Mouse (Mus musculus) limb, embryonic 10.5 days (tissue): Measurements from ENCODE around the gene Fbxo39. TPM values are rescaled to one million over a fixed set of nuclear protein-coding genes. Genes with fewer than 3 reads are reported as not detected.

Experiments
- DNase-seq: peaks from one replicate; pipeline ENCODE4 v3.0.0-alpha.2; 2017; ENCODE audit warnings: low spot score
- H3K27ac ChIP-seq: fragments of 300-500 bp; sonication (generic); 2 replicates; pipeline ENCODE4 v1.5.1; 2016; ENCODE audit warnings: mild to moderate bottlenecking
- H3K27me3 ChIP-seq: fragments of 300-500 bp; sonication (generic); 2 replicates; pipeline ENCODE4 v1.6.1; 2016; ENCODE audit warnings: low read depth, mild to moderate bottlenecking; ENCODE audit not compliant: poor library complexity, severe bottlenecking
- H3K36me3 ChIP-seq: fragments of 300-500 bp; sonication (generic); 2 replicates; pipeline ENCODE4 v1.6.1; 2016; ENCODE audit warnings: mild to moderate bottlenecking, moderate library complexity
- H3K4me1 ChIP-seq: fragments of 300-500 bp; sonication (generic); 2 replicates; pipeline ENCODE4 v1.6.1; 2016
- H3K4me3 ChIP-seq: fragments of 300-500 bp; sonication (generic); 2 replicates; pipeline ENCODE4 v1.5.1; 2016; ENCODE audit warnings: mild to moderate bottlenecking, moderate library complexity
- H3K9me3 ChIP-seq: fragments of 300-500 bp; sonication (generic); replicated peaks from 2 replicates; pipeline ENCODE4 v1.6.1; 2016; ENCODE audit warnings: mild to moderate bottlenecking
- WGBS: fragments of 180-500 bp; shearing (Covaris S2); methylation state at CpG from one replicate; pipeline ENCODE4 v1.1.7; 2016; 5-methylcytosine and 5-hydroxymethylcytosine counted together
- polyA plus RNA-seq: library from polyadenylated mRNA; unstranded; fragments of >200 nt; fragmentation: Nextera tagmentation; extraction: Ambion mirVana; gene quantifications from 2 replicates; pipeline ENCODE4 v1.2.1, GENCODE M21; 2016

The Fbxo39 gene
- not detected in 2 replicates for polyA plus RNA-seq

- Histone ChIP-seq H3K4me1 (peaks cover 4% of the 10 kb centered on the region), H3K36me3 (no peaks in the 10 kb centered on the region), H3K27ac (no peak within 1 kb of the TSS), H3K4me3 (peak within 1 kb of the TSS; percentile 45), H3K27me3 (peaks cover 40% of the 10 kb centered on the region), H3K9me3 (no peaks in the 10 kb centered on the region)
- WGBS: 11% methylated on average over 41 of the region's 42 CpGs
- DNase-seq: peak; percentile 35
Observed at GRCm38 (mm10) chr11:72314151-72314895, at the start of gene Fbxo39. Gene Fbxo39, plus strand, starts transcription at chr11:72314444.

GRCm38 (mm10) chr11:72265483-72265882 lies 48.8 kb upstream of the Fbxo39 start:
- Histone ChIP-seq H3K9me3 (no peaks in the 10 kb centered on the region), H3K4me1 (peaks cover 20% of the 10 kb centered on the region), H3K27ac (no peak overlapping the region), H3K27me3 (peaks cover 65% of the 10 kb centered on the region), H3K4me3 (peak overlapping the region; percentile 52), H3K36me3 (no peaks in the 10 kb centered on the region)
- peak; percentile 31 for DNase-seq
- 9% methylated on average over 11 of the region's 11 CpGs for WGBS

GRCm38 (mm10) chr11:72266207-72266959 lies 47.9 kb upstream of the Fbxo39 start:
- 2% methylated on average over 46 of the region's 46 CpGs for WGBS
- Histone ChIP-seq H3K4me1 (peaks cover 20% of the 10 kb centered on the region), H3K9me3 (no peaks in the 10 kb centered on the region), H3K27ac (no peak overlapping the region), H3K27me3 (peaks cover 65% of the 10 kb centered on the region), H3K36me3 (no peaks in the 10 kb centered on the region), H3K4me3 (peak overlapping the region; percentile 52)
- DNase-seq: peak; percentile 67

GRCm38 (mm10) chr11:72266960-72267560 lies 47.2 kb upstream of the Fbxo39 start, which contains the start of gene Slc13a5:
Gene Slc13a5, minus strand, starts transcription at chr11:72267222.
- Histone ChIP-seq H3K9me3 (no peaks in the 10 kb centered on the region), H3K36me3 (no peaks in the 10 kb centered on the region), H3K4me3 (peak within 1 kb of the TSS; percentile 52), H3K4me1 (peaks cover 20% of the 10 kb centered on the region), H3K27ac (no peak within 1 kb of the TSS), H3K27me3 (peaks cover 65% of the 10 kb centered on the region)
- peak; percentile 53 for DNase-seq
- 3% methylated on average over 36 of the region's 36 CpGs for WGBS

GRCm38 (mm10) chr11:72271761-72272160 lies 42.5 kb upstream of the Fbxo39 start:
- no peak for DNase-seq
- Histone ChIP-seq H3K27me3 (peaks cover 25% of the 10 kb centered on the region), H3K4me3 (no peak overlapping the region), H3K4me1 (peaks cover 5% of the 10 kb centered on the region), H3K27ac (no peak overlapping the region), H3K36me3 (no peaks in the 10 kb centered on the region), H3K9me3 (no peaks in the 10 kb centered on the region)
- 51% methylated on average over 1 of the region's 1 CpGs for WGBS

GRCm38 (mm10) chr11:72273341-72273740 lies 40.9 kb upstream of the Fbxo39 start:
- H3K4me1 ChIP-seq: no peaks in the 10 kb centered on the region
- H3K36me3 ChIP-seq: no peaks in the 10 kb centered on the region
- H3K27ac ChIP-seq: no peak overlapping the region
- DNase-seq: no peak
- peaks cover 9% of the 10 kb centered on the region for H3K27me3 ChIP-seq
- no peaks in the 10 kb centered on the region for H3K9me3 ChIP-seq
- H3K4me3 ChIP-seq: no peak overlapping the region
- WGBS: 70% methylated on average over 3 of the region's 3 CpGs

GRCm38 (mm10) chr11:72281143-72281851 lies 32.9 kb upstream of the Fbxo39 start:
- H3K4me1 ChIP-seq: no peaks in the 10 kb centered on the region
- WGBS: 90% methylated on average over 5 of the region's 5 CpGs
- H3K27ac ChIP-seq: no peak overlapping the region
- no peak for DNase-seq
- no peak overlapping the region for H3K4me3 ChIP-seq
- H3K27me3 ChIP-seq: no peaks in the 10 kb centered on the region
- H3K9me3 ChIP-seq: no peaks in the 10 kb centered on the region
- no peaks in the 10 kb centered on the region for H3K36me3 ChIP-seq

- H3K9me3 ChIP-seq: no peaks in the 10 kb centered on the region
- no peaks in the 10 kb centered on the region for H3K36me3 ChIP-seq
- no peaks in the 10 kb centered on the region for H3K4me1 ChIP-seq
- no peak for DNase-seq
- no peaks in the 10 kb centered on the region for H3K27me3 ChIP-seq
- H3K27ac ChIP-seq: no peak overlapping the region
- H3K4me3 ChIP-seq: no peak overlapping the region
- WGBS: 85% methylated on average over 5 of the region's 5 CpGs
Observed at GRCm38 (mm10) chr11:72281852-72282400, 32.3 kb upstream of the Fbxo39 start.

GRCm38 (mm10) chr11:72283486-72284224 lies 30.6 kb upstream of the Fbxo39 start:
- WGBS: 92% methylated on average over 16 of the region's 16 CpGs
- H3K36me3 ChIP-seq: no peaks in the 10 kb centered on the region
- no peaks in the 10 kb centered on the region for H3K9me3 ChIP-seq
- H3K4me3 ChIP-seq: no peak overlapping the region
- no peak overlapping the region for H3K27ac ChIP-seq
- H3K4me1 ChIP-seq: no peaks in the 10 kb centered on the region
- DNase-seq: no peak
- H3K27me3 ChIP-seq: no peaks in the 10 kb centered on the region

- Histone ChIP-seq H3K27ac (no peak overlapping the region), H3K27me3 (no peaks in the 10 kb centered on the region), H3K9me3 (no peaks in the 10 kb centered on the region), H3K36me3 (no peaks in the 10 kb centered on the region), H3K4me3 (no peak overlapping the region), H3K4me1 (no peaks in the 10 kb centered on the region)
- 87% methylated on average over 14 of the region's 14 CpGs for WGBS
- no peak for DNase-seq
Observed at GRCm38 (mm10) chr11:72284532-72285182, 29.6 kb upstream of the Fbxo39 start.

GRCm38 (mm10) chr11:72285971-72286480 lies 28.2 kb upstream of the Fbxo39 start:
- no peak for DNase-seq
- Histone ChIP-seq H3K27me3 (no peaks in the 10 kb centered on the region), H3K36me3 (no peaks in the 10 kb centered on the region), H3K27ac (no peak overlapping the region), H3K9me3 (no peaks in the 10 kb centered on the region), H3K4me1 (no peaks in the 10 kb centered on the region), H3K4me3 (no peak overlapping the region)
- WGBS: 78% methylated on average over 6 of the region's 6 CpGs
